Mouse (Mus musculus): ENCODE data around the gene Grm4. TPM values are rescaled to one million over a fixed set of nuclear protein-coding genes. Genes with fewer than 3 reads are reported as not detected.

Gene Grm4
- polyA plus RNA-seq, 1 experiment from 2014 or later: 0.16 TPM

DNA sequence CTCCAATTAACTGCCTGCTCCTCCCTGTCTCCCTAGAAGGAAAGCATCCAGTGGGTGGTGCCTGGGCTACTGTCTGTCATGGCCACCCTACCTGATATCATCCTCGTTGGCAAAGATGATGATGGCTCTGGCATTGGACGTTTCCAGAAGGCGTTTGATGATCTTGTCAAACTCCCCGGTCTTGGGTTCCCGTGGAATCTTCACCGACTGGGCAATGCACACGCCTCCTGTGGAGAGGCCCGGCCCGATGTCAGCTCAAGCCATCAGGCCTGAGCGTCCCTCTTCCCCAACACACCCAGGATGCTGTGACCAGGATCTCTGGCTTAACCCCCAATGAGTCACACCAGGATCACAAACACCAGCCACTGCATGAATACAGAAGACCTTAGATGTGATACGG lies 66.8 kb downstream of the Grm4 start:
- 86% methylated on average over 11 of the region's 11 CpGs for WGBS
- ATAC-seq (ENCODE audit: low FRiP score, low TSS enrichment): no peak
- TF ChIP-seq EP300 (optimal IDR thresholded peaks at IDR 0.05) (no peak), CTCF (IDR thresholded peaks at IDR 0.05; ENCODE audit: low read depth) (no peak)

DNA sequence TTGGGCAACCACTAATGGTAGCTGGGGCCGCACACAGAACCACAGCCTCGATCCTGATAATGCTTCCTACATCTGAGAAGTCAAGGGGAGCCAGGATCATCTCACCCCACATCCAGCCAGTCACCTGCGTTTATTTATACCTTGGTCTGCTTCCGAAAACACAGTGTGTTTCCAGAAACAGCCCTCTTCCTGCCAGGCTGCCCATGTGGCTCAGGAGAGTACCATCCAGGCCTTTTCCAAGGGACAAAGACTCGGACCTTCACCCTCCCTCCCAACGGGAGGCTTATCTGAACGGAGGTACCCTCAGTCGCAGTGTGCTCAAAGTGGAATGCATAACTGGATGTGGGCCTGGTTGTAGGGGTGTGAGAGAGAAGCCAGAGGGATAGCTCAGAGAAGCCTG lies 68.2 kb downstream of the Grm4 start:
- Histone ChIP-seq H3K27ac (replicated peaks) (no peak overlapping the region), H3K27me3 (ENCODE audit: control insufficient read depth, insufficient read depth, low read length) (no peaks in the 10 kb centered on the region), H3K36me3 (ENCODE audit: control insufficient read depth, insufficient read depth, low read length) (no peaks in the 10 kb centered on the region), H3K4me3 (ENCODE audit: low read depth, low read length) (no peak overlapping the region), H3K9ac (ENCODE audit: low read length) (no peak overlapping the region), H3K9me3 (ENCODE audit: control insufficient read depth, low read length) (no peaks in the 10 kb centered on the region), H3K4me2 (replicated peaks; ENCODE audit: low read depth) (no peak overlapping the region), H3K4me1 (replicated peaks; ENCODE audit: control insufficient read depth, insufficient read depth) (no peaks in the 10 kb centered on the region)
- TF ChIP-seq EP300 (optimal IDR thresholded peaks at IDR 0.05): no peak
- WGBS: 67% methylated on average over 8 of the region's 8 CpGs
- no peak for ATAC-seq (ENCODE audit: low FRiP score, low TSS enrichment)
- no peak for DNase-seq (ENCODE audit: low spot score)

More for the DNA sequence above, 66.8 kb downstream of the Grm4 start:
- no peaks in the 10 kb centered on the region for H3K36me3 ChIP-seq (ENCODE audit: control insufficient read depth, insufficient read depth, low read length)
- no peak overlapping the region for H3K27ac ChIP-seq (replicated peaks)
- no peaks in the 10 kb centered on the region for H3K9me3 ChIP-seq (ENCODE audit: control insufficient read depth, low read length)
- no peak overlapping the region for H3K4me2 ChIP-seq (replicated peaks; ENCODE audit: low read depth)
- no peak for DNase-seq (ENCODE audit: low spot score)
- no peaks in the 10 kb centered on the region for H3K4me1 ChIP-seq (replicated peaks; ENCODE audit: control insufficient read depth, insufficient read depth)
- H3K9ac ChIP-seq (ENCODE audit: low read length): no peak overlapping the region
- H3K27me3 ChIP-seq (ENCODE audit: control insufficient read depth, insufficient read depth, low read length): no peaks in the 10 kb centered on the region
- no peak overlapping the region for H3K4me3 ChIP-seq (ENCODE audit: low read depth, low read length)

DNA sequence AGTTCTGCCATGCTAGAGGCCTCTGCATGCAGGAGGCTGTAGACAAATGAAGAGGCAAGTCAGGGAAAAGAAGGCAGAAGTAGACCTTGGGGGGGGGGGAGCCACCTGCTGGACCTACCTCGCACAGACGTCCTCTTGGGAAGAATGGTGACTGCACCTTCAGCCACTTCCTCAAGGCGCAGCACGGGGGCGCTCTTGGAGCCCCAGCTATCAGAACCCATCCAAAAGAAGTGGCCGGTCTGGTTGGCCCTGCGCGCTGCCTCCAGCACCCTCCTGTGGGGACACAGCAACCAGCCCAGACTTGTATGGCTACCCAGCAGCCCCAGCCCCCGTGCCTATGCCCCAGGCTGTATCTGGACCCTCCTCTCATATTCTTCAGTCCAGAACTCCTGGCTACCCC lies 69.4 kb downstream of the Grm4 start:
- H3K9me3 ChIP-seq (ENCODE audit: control insufficient read depth, low read length): no peaks in the 10 kb centered on the region
- 23% methylated on average over 9 of the region's 9 CpGs for whole genome bisulfite sequencing

GRCm38 (mm10) chr17:27451216-27451615 lies 70.0 kb downstream of the Grm4 start:
- no peak for ATAC-seq (ENCODE audit: low FRiP score, low TSS enrichment)

More for the DNA sequence above, 69.4 kb downstream of the Grm4 start:
- Histone ChIP-seq H3K4me2 (replicated peaks; ENCODE audit: low read depth) (no peak overlapping the region), H3K27me3 (ENCODE audit: control insufficient read depth, insufficient read depth, low read length) (no peaks in the 10 kb centered on the region), H3K9ac (ENCODE audit: low read length) (no peak overlapping the region), H3K4me3 (ENCODE audit: low read depth, low read length) (no peak overlapping the region), H3K4me1 (replicated peaks; ENCODE audit: control insufficient read depth, insufficient read depth) (no peaks in the 10 kb centered on the region), H3K27ac (replicated peaks) (no peak overlapping the region), H3K36me3 (ENCODE audit: control insufficient read depth, insufficient read depth, low read length) (no peaks in the 10 kb centered on the region)
- TF ChIP-seq CTCF (IDR thresholded peaks at IDR 0.05; ENCODE audit: low read depth) (peak; percentile 61), EP300 (optimal IDR thresholded peaks at IDR 0.05) (no peak)
- DNase-seq (ENCODE audit: low spot score) (peak; percentile 30), ATAC-seq (ENCODE audit: low FRiP score, low TSS enrichment) (no peak)

DNA sequence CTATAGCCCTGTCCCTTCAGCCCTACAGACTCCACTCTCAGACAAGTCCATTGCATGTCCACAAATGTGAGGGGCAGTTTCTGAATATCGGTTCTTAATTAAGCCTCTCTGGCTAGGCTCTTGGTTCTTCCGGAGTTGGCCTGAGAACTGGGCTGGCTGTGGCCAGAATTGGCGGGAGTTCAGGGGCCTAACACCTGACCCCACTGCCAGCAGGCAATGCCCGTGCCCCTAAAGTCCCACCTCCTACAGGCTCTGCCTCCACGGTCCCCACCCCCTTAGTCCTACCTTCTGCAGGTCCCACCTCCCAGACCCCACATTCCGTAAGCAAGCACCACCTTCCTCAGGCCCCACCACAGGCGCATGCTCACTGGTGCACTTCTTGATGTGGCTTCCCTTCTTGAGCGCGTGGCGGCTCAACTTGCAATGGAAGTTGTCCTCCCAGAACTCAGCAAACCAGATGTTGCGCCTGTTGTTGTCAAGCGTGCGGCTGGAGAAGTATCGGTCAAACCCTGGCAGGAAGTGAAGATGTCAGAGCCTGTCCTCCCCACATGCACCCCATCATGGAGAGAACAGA lies 71.4 kb downstream of the Grm4 start:
- no peak overlapping the region for H3K4me2 ChIP-seq (replicated peaks; ENCODE audit: low read depth)
- no peaks in the 10 kb centered on the region for H3K27me3 ChIP-seq (ENCODE audit: control insufficient read depth, insufficient read depth, low read length)
- 82% methylated on average over 14 of the region's 14 CpGs for WGBS
- H3K4me1 ChIP-seq (replicated peaks; ENCODE audit: control insufficient read depth, insufficient read depth): no peaks in the 10 kb centered on the region; the same call in 1 of the 2 replicates
- no peak overlapping the region for H3K4me3 ChIP-seq (ENCODE audit: low read depth, low read length)
- no peak overlapping the region for H3K27ac ChIP-seq (replicated peaks)
- H3K9me3 ChIP-seq (ENCODE audit: control insufficient read depth, low read length): no peaks in the 10 kb centered on the region
- H3K36me3 ChIP-seq (ENCODE audit: control insufficient read depth, insufficient read depth, low read length): no peaks in the 10 kb centered on the region
- ATAC-seq (ENCODE audit: low FRiP score, low TSS enrichment) (no peak), DNase-seq (ENCODE audit: low spot score) (no peak)
- H3K9ac ChIP-seq (ENCODE audit: low read length): no peak overlapping the region
- TF ChIP-seq EP300 (optimal IDR thresholded peaks at IDR 0.05) (no peak), CTCF (IDR thresholded peaks at IDR 0.05; ENCODE audit: low read depth) (no peak)

More at GRCm38 (mm10) chr17:27451216-27451615, 70.0 kb downstream of the Grm4 start:
- Histone ChIP-seq H3K36me3 (ENCODE audit: control insufficient read depth, insufficient read depth, low read length) (no peaks in the 10 kb centered on the region), H3K9ac (ENCODE audit: low read length) (no peak overlapping the region), H3K27me3 (ENCODE audit: control insufficient read depth, insufficient read depth, low read length) (no peaks in the 10 kb centered on the region), H3K4me1 (replicated peaks; ENCODE audit: control insufficient read depth, insufficient read depth) (no peaks in the 10 kb centered on the region), H3K4me2 (replicated peaks; ENCODE audit: low read depth) (no peak overlapping the region), H3K27ac (replicated peaks) (no peak overlapping the region), H3K4me3 (ENCODE audit: low read depth, low read length) (no peak overlapping the region), H3K9me3 (ENCODE audit: control insufficient read depth, low read length) (no peaks in the 10 kb centered on the region)
- DNase-seq (ENCODE audit: low spot score): no peak
- TF ChIP-seq EP300 (optimal IDR thresholded peaks at IDR 0.05) (no peak), CTCF (IDR thresholded peaks at IDR 0.05; ENCODE audit: low read depth) (no peak)
- 86% methylated on average over 14 of the region's 14 CpGs for WGBS

- Histone ChIP-seq H3K27ac (replicated peaks) (no peak overlapping the region), H3K4me2 (replicated peaks; ENCODE audit: low read depth) (no peak overlapping the region), H3K9ac (ENCODE audit: low read length) (no peak overlapping the region), H3K9me3 (ENCODE audit: control insufficient read depth, low read length) (no peaks in the 10 kb centered on the region), H3K27me3 (ENCODE audit: control insufficient read depth, insufficient read depth, low read length) (no peaks in the 10 kb centered on the region), H3K36me3 (ENCODE audit: control insufficient read depth, insufficient read depth, low read length) (no peaks in the 10 kb centered on the region), H3K4me1 (replicated peaks; ENCODE audit: control insufficient read depth, insufficient read depth) (no peaks in the 10 kb centered on the region; the same call in 1 of the 2 replicates), H3K4me3 (ENCODE audit: low read depth, low read length) (no peak overlapping the region)
- no peak for ATAC-seq (ENCODE audit: low FRiP score, low TSS enrichment)
- 65% methylated on average over 6 of the region's 6 CpGs for WGBS
- no peak for DNase-seq (ENCODE audit: low spot score)
- TF ChIP-seq CTCF (IDR thresholded peaks at IDR 0.05; ENCODE audit: low read depth): peak; percentile 30; the same call in 1 of the 2 replicates
- no peak for TF ChIP-seq EP300 (optimal IDR thresholded peaks at IDR 0.05)
Measured at GRCm38 (mm10) chr17:27448749-27449148, 72.5 kb downstream of the Grm4 start.

Data from stomach, postnatal 0 days (tissue).